Mouse (Mus musculus) intestine, embryonic 16.5 days (tissue): Measurements from ENCODE around the gene Grhl3. TPM values are rescaled to one million over a fixed set of nuclear protein-coding genes. Genes with fewer than 3 reads are reported as not detected.

Experiments used
- ATAC-seq: fragments of 200-750 bp; cut with Nextera tagmentation; 2 replicates; pipeline ENCODE4 v1.8.0; 2017; ENCODE audit warnings: moderate TSS enrichment, moderate library complexity
- H3K27ac ChIP-seq: fragments of 300-500 bp; sonication (generic); 2 replicates; pipeline ENCODE4 v1.5.1; 2014; ENCODE audit warnings: mild to moderate bottlenecking, low read length
- H3K27me3 ChIP-seq: fragments of 300-500 bp; sonication (generic); replicated peaks from 2 replicates; pipeline ENCODE4 v1.6.1; 2014; ENCODE audit warnings: low read length, control low read depth, mixed read lengths; ENCODE audit not compliant: control insufficient read depth, insufficient read depth
- H3K36me3 ChIP-seq: fragments of 300-500 bp; sonication (generic); 2 replicates; pipeline ENCODE4 v1.6.1; 2014; ENCODE audit warnings: low read length, control low read depth; ENCODE audit not compliant: control insufficient read depth, insufficient read depth
- H3K4me1 ChIP-seq: fragments of 300-500 bp; sonication (generic); 2 replicates; pipeline ENCODE4 v1.6.1; 2014; ENCODE audit warnings: low read length, control low read depth, mixed read lengths; ENCODE audit not compliant: control insufficient read depth, insufficient read depth
- H3K4me2 ChIP-seq: fragments of 300-500 bp; sonication (generic); 2 replicates; pipeline ENCODE4 v1.6.1; 2014; ENCODE audit warnings: low read depth, low read length, control low read depth
- H3K4me3 ChIP-seq: fragments of 300-500 bp; sonication (generic); 2 replicates; pipeline ENCODE4 v1.5.1; 2014; ENCODE audit warnings: mild to moderate bottlenecking, low read length
- H3K9ac ChIP-seq: fragments of 300-500 bp; sonication (generic); 2 replicates; pipeline ENCODE4 v1.6.1; 2014; ENCODE audit warnings: low read depth, low read length
- H3K9me3 ChIP-seq: fragments of 300-500 bp; sonication (generic); 2 replicates; pipeline ENCODE4 v1.6.1; 2016; ENCODE audit warnings: low read length, control low read depth; ENCODE audit not compliant: control insufficient read depth
- WGBS: fragments of 180-500 bp; shearing (Covaris S2); extraction: QIAGEN DNeasy Blood & Tissue Kit; methylation state at CpG from one replicate; pipeline ENCODE4 v1.1.7; 2014; 5-methylcytosine and 5-hydroxymethylcytosine counted together
- polyA plus RNA-seq: library from polyadenylated mRNA; unstranded; fragments of >200 nt; fragmentation: Nextera tagmentation; extraction: Ambion mirVana; gene quantifications from 2 replicates; pipeline ENCODE4 v1.2.1, GENCODE M21; 2015

The Grhl3 gene
- polyA plus RNA-seq, 1 experiment from 2014 or later, result 2.9 TPM

DNA sequence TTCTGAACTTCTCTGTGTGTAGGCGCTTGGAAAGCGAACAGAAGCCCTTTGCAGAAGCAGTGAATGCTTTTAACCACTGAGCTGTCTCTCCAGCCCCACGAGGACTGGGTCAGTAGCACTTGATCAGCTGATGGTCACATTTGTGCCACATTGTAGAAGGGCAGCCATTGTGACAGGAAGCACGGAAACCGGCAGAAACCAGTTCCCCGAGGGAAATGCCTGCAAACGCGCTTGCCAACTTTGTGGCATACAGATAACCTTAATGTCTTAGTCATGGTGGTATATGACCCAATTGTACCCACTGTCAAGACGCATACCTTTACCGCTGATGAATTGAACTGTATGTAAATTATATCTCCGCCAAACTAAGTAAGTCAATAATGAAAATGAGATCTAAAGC, 67.6 kb downstream of the Grhl3 start:
- Histone ChIP-seq H3K4me3 (no peak overlapping the region), H3K27ac (no peak overlapping the region), H3K9ac (no peak overlapping the region), H3K4me1 (0 out of 2 replicates have a peak, but pooled peaks cover 9% of the 10 kb centered on the region), H3K27me3 (no peaks in the 10 kb centered on the region), H3K4me2 (no peak overlapping the region), H3K36me3 (no peaks in the 10 kb centered on the region), H3K9me3 (0 out of 2 replicates have a peak, but pooled peaks cover 2% of the 10 kb centered on the region)
- WGBS, result 81% methylated on average over 11 of the region's 11 CpGs
- ATAC-seq, result no peak

GRCm38 (mm10) chr4:135501587-135501986, 71.8 kb downstream of the Grhl3 start:
- H3K9me3 ChIP-seq, result 0 out of 2 replicates have a peak, but pooled peaks cover 7% of the 10 kb centered on the region
- 52% methylated on average over 4 of the region's 4 CpGs for WGBS
- no peak for ATAC-seq

DNA sequence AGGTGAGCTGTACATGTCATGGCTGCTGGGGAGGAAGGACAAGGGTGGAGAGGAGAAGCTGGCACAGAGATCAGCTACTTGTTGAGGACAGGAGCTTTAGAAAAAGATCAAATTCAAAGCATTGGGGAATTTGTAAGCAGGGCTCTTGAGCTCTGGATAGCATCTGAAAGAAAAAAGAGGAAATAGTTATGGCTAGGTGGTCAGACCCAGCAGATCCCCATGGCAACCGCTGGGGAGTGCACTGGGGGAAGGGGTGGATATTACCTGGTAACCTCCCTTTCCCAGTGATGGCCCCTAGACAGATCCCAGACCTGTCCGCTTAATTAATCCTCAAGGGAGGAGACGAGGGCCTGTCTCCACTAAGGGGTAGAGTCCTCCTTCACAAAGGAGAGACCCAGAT, 73.6 kb downstream of the Grhl3 start:
- H3K4me1 ChIP-seq, result 0 out of 2 replicates have a peak, but pooled peaks cover 4% of the 10 kb centered on the region
- no peaks in the 10 kb centered on the region for H3K36me3 ChIP-seq
- no peak overlapping the region for H3K9ac ChIP-seq
- H3K27me3 ChIP-seq, result no peaks in the 10 kb centered on the region
- H3K4me3 ChIP-seq, result no peak overlapping the region
- no peak overlapping the region for H3K27ac ChIP-seq
- ATAC-seq, result no peak
- no peak overlapping the region for H3K4me2 ChIP-seq
- 0 out of 2 replicates have a peak, but pooled peaks cover 7% of the 10 kb centered on the region for H3K9me3 ChIP-seq
- 69% methylated on average over 3 of the region's 3 CpGs for WGBS

More at GRCm38 (mm10) chr4:135501587-135501986, 71.8 kb downstream of the Grhl3 start:
- Histone ChIP-seq H3K36me3 (no peaks in the 10 kb centered on the region), H3K27ac (no peak overlapping the region), H3K4me1 (no peaks in the 10 kb centered on the region), H3K27me3 (no peaks in the 10 kb centered on the region), H3K4me2 (no peak overlapping the region), H3K9ac (no peak overlapping the region), H3K4me3 (no peak overlapping the region)

DNA sequence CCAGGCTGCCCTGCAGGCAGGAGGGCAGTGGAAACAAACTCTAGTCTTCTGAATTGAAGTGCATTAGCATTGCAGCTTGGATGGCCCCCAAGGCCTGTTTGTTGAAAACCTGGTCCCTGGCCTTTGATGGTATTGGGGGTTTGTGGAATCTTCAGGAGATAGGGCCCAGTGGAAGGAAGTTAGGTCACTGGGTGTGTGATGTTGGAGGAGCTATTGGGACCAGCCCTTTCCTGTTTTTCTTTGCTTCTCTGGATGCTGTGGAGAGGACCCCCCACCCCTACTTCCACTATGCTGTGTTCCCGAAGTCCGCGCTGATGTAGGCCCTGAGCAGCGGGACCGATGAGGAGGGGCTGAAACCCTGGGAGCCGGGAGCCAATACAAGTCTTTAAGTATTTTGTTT, 75.3 kb downstream of the Grhl3 start:
- ATAC-seq, result no peak
- Histone ChIP-seq H3K4me1 (peaks cover 9% of the 10 kb centered on the region; the same call in 1 of the 2 replicates), H3K36me3 (no peaks in the 10 kb centered on the region), H3K9ac (no peak overlapping the region), H3K27me3 (no peaks in the 10 kb centered on the region; the same call in 1 of the 2 replicates), H3K27ac (no peak overlapping the region), H3K4me3 (no peak overlapping the region), H3K9me3 (0 out of 2 replicates have a peak, but pooled peaks cover 7% of the 10 kb centered on the region), H3K4me2 (no peak overlapping the region)
- WGBS, result 80% methylated on average over 6 of the region's 6 CpGs

DNA sequence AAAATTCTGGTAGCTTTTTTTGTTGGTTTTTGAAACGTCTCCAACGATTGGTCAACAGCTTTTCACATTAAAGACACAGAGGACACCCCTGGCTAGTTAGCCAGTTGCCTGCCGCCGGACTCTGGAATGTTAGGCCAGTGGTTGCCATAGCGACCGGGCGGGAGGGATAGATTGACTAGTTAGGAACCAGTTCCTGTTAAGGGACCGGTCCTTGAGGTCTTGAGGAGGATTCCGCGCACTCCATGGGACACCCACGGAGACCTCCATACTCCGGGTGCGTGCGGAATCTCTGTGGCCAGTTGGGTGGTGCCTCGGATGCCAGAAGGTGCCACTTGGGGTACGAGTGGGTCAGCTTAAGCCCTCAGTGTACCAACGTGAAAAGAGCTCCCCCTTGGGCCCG, 77.6 kb downstream of the Grhl3 start:
- peak overlapping the region; percentile 86; the same call in 1 of the 2 replicates for H3K4me2 ChIP-seq
- no peak overlapping the region for H3K27ac ChIP-seq
- no peak for ATAC-seq
- H3K4me3 ChIP-seq, result no peak overlapping the region
- no peak overlapping the region for H3K9ac ChIP-seq
- H3K4me1 ChIP-seq, result peaks cover 11% of the 10 kb centered on the region; the same call in 1 of the 2 replicates
- H3K9me3 ChIP-seq, result 0 out of 2 replicates have a peak, but pooled peaks cover 4% of the 10 kb centered on the region
- 0 out of 2 replicates have a peak, but pooled peaks cover 1% of the 10 kb centered on the region for H3K36me3 ChIP-seq
- H3K27me3 ChIP-seq, result no peaks in the 10 kb centered on the region; the same call in 1 of the 2 replicates
- 25% methylated on average over 18 of the region's 18 CpGs for WGBS

GRCm38 (mm10) chr4:135495397-135495791, 78.0 kb downstream of the Grhl3 start:
- 0 out of 2 replicates have a peak, but pooled peaks cover under 1% of the 10 kb centered on the region for H3K9me3 ChIP-seq
- H3K27ac ChIP-seq, result no peak overlapping the region
- peak overlapping the region; percentile 77; the same call in 1 of the 2 replicates for H3K9ac ChIP-seq

DNA sequence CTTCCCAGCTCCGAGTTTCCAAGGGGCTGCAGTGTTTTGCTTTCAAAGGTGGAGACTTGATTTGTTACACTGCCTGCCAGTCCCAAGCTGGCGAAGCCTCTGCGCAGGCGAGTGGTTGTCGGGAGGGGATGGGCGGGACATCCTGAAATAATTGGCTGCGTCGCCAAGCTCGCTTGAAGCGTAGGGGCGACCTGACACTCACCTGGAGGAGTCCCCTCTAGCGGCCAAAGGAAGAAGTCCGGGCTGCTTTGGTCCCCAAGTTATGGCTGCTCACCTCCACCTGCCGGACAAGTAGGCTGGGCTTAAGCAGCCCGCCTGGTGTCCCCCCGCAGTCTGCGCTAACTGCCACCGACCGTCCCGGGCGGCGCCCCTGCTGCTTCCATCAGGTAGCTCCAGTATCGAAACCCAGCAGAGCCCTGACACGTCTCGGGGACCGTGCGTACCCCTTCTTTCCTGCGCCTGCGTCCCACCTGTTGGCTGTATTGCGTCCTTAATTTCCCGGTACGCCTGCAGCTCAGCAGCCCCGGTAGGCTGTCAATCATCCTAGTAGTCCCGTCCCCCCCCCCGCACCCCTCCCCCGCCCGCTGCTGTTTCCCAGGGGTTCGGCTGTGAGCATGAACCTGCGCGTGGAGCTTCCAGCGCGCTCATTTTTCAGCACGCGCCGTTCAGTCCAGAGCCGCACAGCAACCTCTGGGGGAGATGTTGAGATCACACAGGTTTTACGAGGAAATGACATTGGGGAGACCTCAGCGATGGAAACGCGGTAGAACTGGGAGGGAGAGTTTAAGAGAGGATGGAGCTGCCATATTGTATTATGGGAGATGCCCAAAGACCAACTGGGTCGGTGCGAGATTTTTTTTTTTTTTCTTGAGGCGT, 78.7 kb downstream of the Grhl3 start, which contains the start of the genes Stpg1 and Nipal3:
TSS of gene Stpg1 (plus strand) at position 270 of the 876 bp plus-strand sequence.
TSS of gene Nipal3 (minus strand) at position 518 of the 876 bp plus-strand sequence.
- peak; percentile 99 for ATAC-seq
- H3K36me3 ChIP-seq, result 0 out of 2 replicates have a peak, but pooled peaks cover 5% of the 10 kb centered on the region
- H3K4me3 ChIP-seq, result peak within 1 kb of the TSS; percentile 81
- no peaks in the 10 kb centered on the region for H3K9me3 ChIP-seq
- under 1% methylated on average over 53 of the region's 53 CpGs for WGBS
- peaks cover 11% of the 10 kb centered on the region; the same call in 1 of the 2 replicates for H3K4me1 ChIP-seq
- peak within 1 kb of the TSS; percentile 77 for H3K9ac ChIP-seq
- H3K27me3 ChIP-seq, result no peaks in the 10 kb centered on the region; the same call in 1 of the 2 replicates
- H3K27ac ChIP-seq, result peak within 1 kb of the TSS; percentile 85
- peak within 1 kb of the TSS; percentile 86 for H3K4me2 ChIP-seq

More at GRCm38 (mm10) chr4:135495397-135495791, 78.0 kb downstream of the Grhl3 start:
- Histone ChIP-seq H3K4me3 (peak overlapping the region; percentile 81), H3K27me3 (no peaks in the 10 kb centered on the region; the same call in 1 of the 2 replicates), H3K36me3 (0 out of 2 replicates have a peak, but pooled peaks cover 3% of the 10 kb centered on the region), H3K4me1 (peaks cover 11% of the 10 kb centered on the region; the same call in 1 of the 2 replicates), H3K4me2 (peak overlapping the region; percentile 86)
- WGBS, result 15% methylated on average over 9 of the region's 9 CpGs
- no peak for ATAC-seq

DNA sequence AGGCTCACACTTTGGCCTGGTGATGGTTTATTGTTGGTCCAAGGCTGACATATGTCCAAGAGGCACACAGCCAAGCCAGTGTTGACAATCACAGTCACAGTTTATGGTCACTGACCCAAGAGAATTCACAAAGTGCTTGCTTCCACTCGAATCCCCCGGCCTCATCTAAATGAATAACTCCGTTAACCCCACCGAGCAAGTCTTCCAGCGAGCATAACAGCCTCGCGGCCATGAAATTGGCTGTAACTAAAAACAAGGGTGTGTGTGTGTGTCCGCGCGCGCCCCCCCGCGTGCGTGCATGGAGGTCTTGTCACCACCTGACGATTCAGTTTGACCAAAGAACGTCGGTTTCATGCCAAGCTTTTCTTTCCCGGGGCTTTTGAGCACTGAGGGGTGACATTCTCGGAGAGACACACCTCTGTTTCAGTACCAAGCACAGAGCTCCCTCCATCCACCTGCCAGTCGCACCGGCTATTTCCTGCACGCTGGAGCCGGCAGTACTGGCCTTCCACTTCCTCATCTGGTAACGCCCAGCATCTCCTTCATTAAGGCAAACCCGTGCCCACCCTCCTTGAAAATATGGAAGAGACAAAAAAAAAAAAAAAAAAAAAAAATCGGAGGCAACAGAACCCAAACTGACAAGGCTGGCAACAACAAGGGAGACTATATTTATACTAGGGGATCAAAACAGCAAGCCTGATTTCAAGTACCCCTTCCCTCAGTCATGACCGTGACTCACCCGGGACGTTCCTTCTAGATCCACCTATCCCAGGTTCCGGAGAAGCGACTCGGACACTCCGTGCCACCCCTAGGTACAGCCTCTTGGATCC, 79.5 kb downstream of the Grhl3 start:
- ATAC-seq, result peak; percentile 54
- Histone ChIP-seq H3K27me3 (no peaks in the 10 kb centered on the region; the same call in 1 of the 2 replicates), H3K36me3 (peaks cover 9% of the 10 kb centered on the region; the same call in 1 of the 2 replicates), H3K4me3 (peak overlapping the region; percentile 81), H3K4me1 (peaks cover 11% of the 10 kb centered on the region; the same call in 1 of the 2 replicates), H3K4me2 (peak overlapping the region; percentile 86), H3K9ac (peak overlapping the region; percentile 65), H3K9me3 (no peaks in the 10 kb centered on the region), H3K27ac (peak overlapping the region; percentile 53)
- 3% methylated on average over 33 of the region's 33 CpGs for WGBS
